Mouse (Mus musculus) cerebellum, postnatal 25 days (tissue): ENCODE data around the gene Rarres1.
A peak's percentile ranks its signal among the peaks of the same experiment; 100 is the strongest.

Experiments used
- DNase-seq, 2 experiments: peaks; one replicate each; pipeline ENCODE4 v3.0.0; 2021; ENCODE audit warnings: mixed read lengths in 2 of 2

The Rarres1 gene

GRCm38 (mm10) chr3:67492086-67492869 is 23.0 kb downstream of the Rarres1 start:
- no peak for DNase-seq

- no peak for DNase-seq
These were observed 25.2 kb downstream of the Rarres1 start for GRCm38 (mm10) chr3:67490156-67490555.

- DNase-seq: no peak
These were observed 30.1 kb downstream of the Rarres1 start for GRCm38 (mm10) chr3:67485233-67485632.

- DNase-seq: no peak
These were observed 32.9 kb downstream of the Rarres1 start for GRCm38 (mm10) chr3:67482400-67482799.

GRCm38 (mm10) chr3:67479806-67480205 is 35.5 kb downstream of the Rarres1 start:
- DNase-seq: peak; percentile 33 to 59

GRCm38 (mm10) chr3:67473438-67473837 is 41.9 kb downstream of the Rarres1 start:
- DNase-seq: no peak

GRCm38 (mm10) chr3:67471408-67472127 is 43.8 kb downstream of the Rarres1 start:
- no peak for DNase-seq

- no peak for DNase-seq
These were observed 48.0 kb downstream of the Rarres1 start for GRCm38 (mm10) chr3:67467281-67467680.

GRCm38 (mm10) chr3:67466576-67466975 is 48.7 kb downstream of the Rarres1 start:
- no peak for DNase-seq

GRCm38 (mm10) chr3:67463450-67464372 is 51.6 kb downstream of the Rarres1 start, which contains the start of gene Lxn:
Lxn (minus strand) TSS chr3:67463926.
- peak; percentile 75 to 79 for DNase-seq

- peak in 1 of 2 experiments; percentile 12 for DNase-seq
These were observed 52.3 kb downstream of the Rarres1 start for GRCm38 (mm10) chr3:67463001-67463400.

GRCm38 (mm10) chr3:67462578-67462977 is 52.7 kb downstream of the Rarres1 start:
- DNase-seq: peak in 1 of 2 experiments; percentile 21

- DNase-seq: no peak
These were observed 53.3 kb downstream of the Rarres1 start for GRCm38 (mm10) chr3:67462015-67462414.

- DNase-seq: no peak
These were observed 55.4 kb downstream of the Rarres1 start for GRCm38 (mm10) chr3:67459881-67460280.

- DNase-seq: no peak
These were observed 64.6 kb downstream of the Rarres1 start for GRCm38 (mm10) chr3:67450601-67451210.

GRCm38 (mm10) chr3:67449660-67450059 is 65.7 kb downstream of the Rarres1 start:
- no peak for DNase-seq

GRCm38 (mm10) chr3:67447143-67447542 is 68.2 kb downstream of the Rarres1 start:
- no peak for DNase-seq

GRCm38 (mm10) chr3:67434011-67434410 is 81.3 kb downstream of the Rarres1 start:
- DNase-seq: no peak

GRCm38 (mm10) chr3:67429999-67430380 is 85.3 kb downstream of the Rarres1 start, which contains the start of gene Gfm1:
Gfm1 (plus strand) TSS chr3:67430096.
- DNase-seq: peak; percentile 92 to 95

- no peak for DNase-seq
These were observed 85.9 kb downstream of the Rarres1 start for GRCm38 (mm10) chr3:67429338-67429998.
